Mouse (Mus musculus): ENCODE results near the gene Gm973. TPM values are rescaled to one million over a fixed set of nuclear protein-coding genes. Genes with fewer than 3 reads are reported as not detected.

Gene Gm973
- polyA plus RNA-seq, 1 experiment from 2014 or later: 9.6 TPM

DNA sequence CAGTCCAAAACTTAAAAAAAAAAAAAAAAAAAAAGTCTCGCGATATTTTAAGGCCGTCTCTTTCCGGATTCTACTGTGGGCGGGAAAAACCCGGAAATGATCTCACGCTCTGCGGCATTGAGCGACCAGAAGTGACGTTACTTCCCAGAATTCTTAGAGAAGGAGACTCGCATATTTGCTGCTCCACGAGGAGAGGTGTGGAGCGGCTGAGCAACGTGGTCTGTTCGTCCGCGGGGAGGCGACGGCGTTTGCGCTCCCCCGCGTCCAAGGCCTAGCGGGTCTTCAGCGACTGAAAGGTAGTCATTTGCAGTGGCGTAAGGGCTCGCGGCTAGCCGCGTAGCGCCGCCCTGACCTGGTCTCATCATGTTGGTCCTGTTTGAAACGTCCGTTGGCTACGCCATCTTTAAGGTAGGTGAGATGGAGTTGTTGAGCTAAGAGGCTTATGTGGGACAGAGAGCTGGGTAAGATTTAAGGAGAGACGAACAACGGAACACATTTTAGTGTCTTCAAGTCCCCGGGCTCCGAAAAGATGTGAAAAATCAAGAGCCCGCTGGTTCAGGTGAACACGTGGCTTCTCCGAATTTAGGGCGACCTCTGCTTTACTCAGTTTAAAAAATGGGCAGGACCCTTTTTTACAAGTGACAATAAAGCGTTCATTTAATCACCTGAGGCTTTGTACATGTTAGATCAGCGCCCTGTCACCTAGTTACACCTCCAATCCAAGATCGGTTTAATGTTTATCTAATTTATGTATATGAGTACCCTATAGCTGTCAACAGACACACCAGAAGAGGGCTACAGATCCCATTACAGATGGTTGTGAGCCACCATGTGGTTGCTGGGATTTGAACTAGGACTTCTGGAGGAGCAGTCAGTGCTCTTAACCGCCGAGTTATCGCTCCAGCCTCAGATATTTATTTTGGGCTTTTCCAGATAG lies 169.0 kb downstream of the Gm973 start, which contains the start of gene Nop58:
Gene Nop58 (plus strand): TSS at position 153 of the 937 bp plus-strand sequence.
- under 1% methylated on average over 49 of the region's 49 CpGs for WGBS
- Histone ChIP-seq H3K27ac (replicated peaks) (peak within 1 kb of the TSS; percentile 89), H3K4me1 (peaks cover 22% of the 10 kb centered on the region), H3K9ac (replicated peaks) (peak within 1 kb of the TSS; percentile 75), H3K4me2 (peak within 1 kb of the TSS; percentile 94), H3K36me3 (no peaks in the 10 kb centered on the region), H3K4me3 (replicated peaks) (peak within 1 kb of the TSS; percentile 89), H3K27me3 (replicated peaks) (0 out of 2 replicates have a peak, but pooled peaks cover 11% of the 10 kb centered on the region), H3K9me3 (replicated peaks) (no peaks in the 10 kb centered on the region)
- peak; percentile 98 for ATAC-seq (ENCODE audit: low FRiP score)

Other genes with a start within 250 kb of the Gm973 start
- 3.5 and 4.5 TPM in 2 replicates for gene Fzd7, start 33.8 kb upstream of the Gm973 start, polyA plus RNA-seq (2015; fragmentation: Nextera tagmentation; extraction: Ambion mirVana)
- 327 and 333 TPM in 2 replicates for gene Sumo1, start 154.6 kb downstream of the Gm973 start, polyA plus RNA-seq (2015; fragmentation: Nextera tagmentation; extraction: Ambion mirVana)
- 140 and 175 TPM in 2 replicates for gene Nop58, start 168.7 kb downstream of the Gm973 start, polyA plus RNA-seq (2015; fragmentation: Nextera tagmentation; extraction: Ambion mirVana)
- gene Bmpr2, start 247.1 kb downstream of the Gm973 start, polyA plus RNA-seq (2015; fragmentation: Nextera tagmentation; extraction: Ambion mirVana): 9.4 and 10.5 TPM in 2 replicates

Measured in neural tube, embryonic 15.5 days (tissue).